Mouse (Mus musculus) lung, postnatal 0 days (tissue): ENCODE results near the gene Msx1.

Experiments
- CTCF ChIP-seq: IDR thresholded peaks from 2 replicates; pipeline ENCODE4 v1.5.1; 2016; ENCODE audit warnings: antibody characterized with exemption, mild to moderate bottlenecking
- EP300 ChIP-seq: IDR thresholded peaks from 2 replicates; pipeline ENCODE4 v1.6.1; 2016; ENCODE audit warnings: antibody characterized with exemption, mild to moderate bottlenecking, control low read depth

GRCm38 (mm10) chr5:37814169-37814568 lies 10.2 kb downstream of the Msx1 start:
- TF ChIP-seq CTCF (peak; percentile 46), EP300 (no peak)
